Mouse (Mus musculus) urinary bladder, adult 18-20 months (tissue): ENCODE data around the gene Dnah5.

Source experiments
- DNase-seq, 2 experiments: peaks; one replicate each; pipeline ENCODE4 v3.0.0; 2022; ENCODE audit warnings: low spot score in 2 of 2, mixed read lengths in 2 of 2

Dnah5 gene

DNA sequence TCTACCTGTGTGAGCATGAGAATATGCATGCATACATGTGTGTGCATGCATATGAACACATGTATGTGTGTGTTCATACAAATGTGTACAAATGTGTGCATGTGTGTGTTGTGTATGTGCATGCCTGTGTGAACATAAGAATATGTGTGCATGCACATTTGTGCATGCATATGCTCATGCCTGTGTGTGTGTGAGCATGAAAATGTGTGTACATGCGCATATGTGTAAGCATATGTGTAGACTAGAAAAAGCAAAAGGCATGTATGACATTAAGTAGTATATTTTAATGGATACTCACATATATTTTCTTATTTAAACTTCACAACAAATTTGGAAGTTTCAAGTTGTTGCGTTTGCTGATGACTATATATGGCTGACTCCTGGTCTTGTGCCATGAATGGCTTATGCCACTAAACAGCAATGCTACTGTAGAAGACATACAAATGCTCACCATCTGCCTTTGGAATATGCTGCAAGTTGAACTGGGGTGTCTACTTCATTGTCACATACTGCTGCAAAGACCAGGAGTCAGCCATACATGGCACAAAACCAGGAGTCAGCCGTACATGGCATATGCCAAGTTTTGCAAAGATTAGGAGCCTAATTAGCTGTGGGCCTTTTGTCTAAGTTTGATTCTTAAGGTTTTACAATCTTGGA lies 263.2 kb downstream of the Dnah5 start:
- DNase-seq = no peak

DNA sequence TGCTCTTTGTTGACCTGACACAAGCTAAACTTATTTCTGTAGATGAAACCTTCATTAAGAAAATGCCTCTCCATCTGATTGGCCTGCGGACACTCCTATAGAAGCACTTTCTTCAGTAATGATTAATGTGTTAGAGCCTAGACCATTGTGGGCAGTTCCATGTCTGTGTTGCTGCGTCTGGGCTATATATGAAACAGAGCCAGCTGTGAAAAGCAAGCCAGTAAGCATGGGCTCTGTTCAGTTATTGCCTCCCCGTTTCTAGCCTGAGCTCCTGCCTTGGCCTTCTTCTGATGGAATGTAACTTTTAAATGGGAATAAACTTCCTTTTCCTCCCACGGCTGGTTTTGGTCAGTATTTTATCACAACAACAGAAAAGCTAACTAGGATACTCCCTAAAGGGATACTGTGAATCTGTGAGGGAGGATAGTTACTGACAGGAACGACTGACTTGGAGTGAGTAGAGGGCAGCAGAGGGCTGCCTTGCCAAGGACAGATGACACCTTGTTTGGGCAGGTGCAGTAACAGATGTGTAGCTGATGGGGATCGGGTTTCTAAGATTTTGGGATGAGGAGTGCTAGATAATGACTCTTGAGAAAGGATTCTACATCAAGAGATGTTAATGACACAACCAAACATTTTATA lies 270.3 kb downstream of the Dnah5 start:
- DNase-seq = no peak

DNA sequence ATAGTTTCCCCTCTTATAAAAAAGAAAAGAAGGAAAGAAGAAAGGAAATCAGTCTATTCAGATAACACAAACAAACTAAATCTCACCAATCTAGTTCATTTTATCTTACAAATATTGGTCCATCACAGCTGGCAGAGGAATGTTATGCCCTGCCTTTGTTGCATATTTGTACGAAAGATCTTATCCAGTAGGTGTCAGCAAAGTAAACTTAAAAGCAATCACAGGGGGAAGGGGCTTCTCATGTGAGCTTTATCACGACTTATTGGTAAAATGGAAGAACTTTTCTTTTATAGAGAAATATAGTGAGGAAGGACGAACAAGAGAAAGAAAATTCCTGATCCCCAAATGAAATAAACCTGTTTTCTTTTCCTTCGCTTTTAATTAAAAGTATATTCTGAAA lies 299.3 kb downstream of the Dnah5 start:
- DNase-seq = no peak

DNA sequence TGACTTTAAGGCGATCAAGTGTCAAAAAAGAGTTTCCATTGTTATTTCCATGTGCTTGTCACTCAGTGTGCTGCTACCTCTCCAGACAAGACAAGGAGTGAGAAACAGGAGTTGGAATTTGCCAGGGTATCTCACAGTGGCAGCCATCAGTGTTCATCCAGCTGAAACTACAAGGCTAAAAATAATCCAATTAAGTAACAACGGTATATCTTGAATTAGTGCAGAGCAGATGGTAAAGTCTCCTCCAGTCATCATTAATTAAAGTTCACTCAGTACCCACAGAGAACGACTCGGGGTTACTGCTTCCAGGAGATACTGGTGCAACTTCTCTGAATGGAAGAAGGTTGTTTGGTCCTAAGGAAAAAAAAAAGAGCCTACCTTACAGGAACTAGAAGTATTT lies 311.6 kb downstream of the Dnah5 start:
- DNase-seq = no peak
